Mouse (Mus musculus) central nervous system, embryonic 14 days (tissue): ENCODE measurements around the gene Gm33543. TPM values are rescaled to one million over a fixed set of nuclear protein-coding genes. Genes with fewer than 3 reads are reported as not detected.

Source experiments
- polyA plus RNA-seq: library from polyadenylated mRNA; depleted of rRNA; stranded (reverse); fragments of >200 nt; gene quantifications from 2 replicates; pipeline ENCODE4 v1.2.3, GENCODE M21; 2012; rRNA removed

Gene Gm33543
- not detected in 2 replicates for polyA plus RNA-seq

DNA sequence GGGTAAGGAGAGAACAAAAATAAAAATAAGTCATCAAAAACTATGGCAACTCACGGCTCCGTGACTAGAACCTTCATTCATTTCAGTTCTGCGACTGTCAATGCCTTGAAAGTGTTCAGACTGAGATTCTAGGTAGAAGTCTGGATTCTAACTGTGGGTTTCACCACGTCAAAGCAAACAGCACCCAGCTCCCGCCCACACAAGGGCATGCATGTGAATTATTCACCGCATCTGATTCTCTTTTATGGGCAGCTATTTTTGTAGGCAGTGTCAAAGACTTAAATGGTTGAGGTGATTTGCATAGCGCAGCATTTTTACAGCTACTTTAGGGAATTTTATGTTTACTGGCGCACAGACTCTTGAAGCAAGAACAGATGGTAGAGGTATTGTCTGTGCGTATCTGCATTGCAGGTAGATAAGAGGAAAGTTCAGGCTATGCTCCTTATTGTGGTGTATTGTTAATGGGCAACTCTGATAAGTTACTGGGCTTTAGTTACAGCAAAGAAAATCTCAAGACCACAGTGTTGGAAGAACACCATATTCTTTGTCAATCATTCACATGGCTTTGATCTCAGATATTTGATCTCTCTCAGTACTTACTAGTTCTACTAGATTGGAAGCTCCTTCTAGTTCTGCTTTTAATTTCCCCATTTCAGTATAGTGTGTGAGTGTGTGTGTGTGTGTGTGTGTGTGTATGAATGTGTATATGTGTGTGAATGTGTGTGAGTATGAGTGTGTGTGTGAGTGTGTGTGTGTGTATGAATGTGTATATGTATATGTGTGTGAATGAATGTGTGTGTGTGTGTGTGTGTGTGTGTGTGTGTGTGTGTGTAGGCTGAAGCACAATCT is at the start of gene Gm33543:
TSS of gene Gm33543 (minus strand) at position 142 of the 849 bp plus-strand sequence.

Other genes with a start within 250 kb of the Gm33543 start
- gene Anapc15-ps, start 169.5 kb downstream of the Gm33543 start, polyA plus RNA-seq = 0.47 TPM in 1 of 2 replicates, not detected in the other
- 10.9 and 12.0 TPM in 2 replicates for gene Eea1, start 97.7 kb upstream of the Gm33543 start, polyA plus RNA-seq